Mouse (Mus musculus) stomach, postnatal 0 days (tissue): ENCODE measurements around the gene Tspan18. TPM values are rescaled to one million over a fixed set of nuclear protein-coding genes. Genes with fewer than 3 reads are reported as not detected.

Experiments
- ATAC-seq: fragments of 200-750 bp; cut with Nextera tagmentation; 2 replicates; pipeline ENCODE4 v1.8.0; 2017; ENCODE audit not compliant: low FRiP score, low TSS enrichment
- DNase-seq: peaks from one replicate; pipeline ENCODE4 v3.0.0-alpha.2; 2016; ENCODE audit warnings: low spot score
- H3K27ac ChIP-seq: fragments of 300-500 bp; sonication (generic); replicated peaks from 2 replicates; pipeline ENCODE4 v1.5.1; 2014; ENCODE audit warnings: mild to moderate bottlenecking, control low read depth
- H3K27me3 ChIP-seq: fragments of 300-500 bp; sonication (generic); 2 replicates; pipeline ENCODE4 v1.6.1; 2014; ENCODE audit warnings: low read length; ENCODE audit not compliant: control insufficient read depth, insufficient read depth
- H3K36me3 ChIP-seq: fragments of 300-500 bp; sonication (generic); 2 replicates; pipeline ENCODE4 v1.6.1; 2014; ENCODE audit warnings: low read length, mixed read lengths; ENCODE audit not compliant: control insufficient read depth, insufficient read depth
- H3K4me1 ChIP-seq: fragments of 300-500 bp; sonication (generic); replicated peaks from 2 replicates; pipeline ENCODE4 v1.6.1; 2014; ENCODE audit warnings: antibody characterized with exemption; ENCODE audit not compliant: control insufficient read depth, insufficient read depth
- H3K4me2 ChIP-seq: fragments of 300-500 bp; sonication (generic); replicated peaks from 2 replicates; pipeline ENCODE4 v1.6.1; 2014; ENCODE audit warnings: low read depth, mild to moderate bottlenecking, control low read depth, moderate library complexity
- H3K4me3 ChIP-seq: fragments of 300-500 bp; sonication (generic); 2 replicates; pipeline ENCODE4 v1.5.1; 2014; ENCODE audit warnings: low read depth, low read length, control low read depth
- H3K9ac ChIP-seq: fragments of 300-500 bp; sonication (generic); 2 replicates; pipeline ENCODE4 v1.6.1; 2014; ENCODE audit warnings: mild to moderate bottlenecking, low read length, control low read depth, mixed read lengths
- H3K9me3 ChIP-seq: fragments of 300-500 bp; sonication (generic); 2 replicates; pipeline ENCODE4 v1.6.1; 2016; ENCODE audit warnings: low read length; ENCODE audit not compliant: control insufficient read depth
- CTCF ChIP-seq: IDR thresholded peaks from 2 replicates; pipeline ENCODE4 v1.5.1; 2016; ENCODE audit warnings: antibody characterized with exemption, low read depth, mild to moderate bottlenecking, moderate library complexity
- EP300 ChIP-seq: optimal IDR thresholded peaks from 2 replicates; pipeline ENCODE3; 2016; ENCODE audit warnings: antibody characterized with exemption
- WGBS: fragments of 180-500 bp; shearing (Covaris S2); extraction: QIAGEN DNeasy Blood & Tissue Kit; methylation state at CpG from one replicate; pipeline ENCODE4 v1.1.7; 2014; 5-methylcytosine and 5-hydroxymethylcytosine counted together
- polyA plus RNA-seq: library from polyadenylated mRNA; unstranded; fragments of >200 nt; fragmentation: Nextera tagmentation; extraction: Ambion mirVana; gene quantifications from 2 replicates; pipeline ENCODE4 v1.2.1, GENCODE M21; 2015

The Tspan18 gene
- polyA plus RNA-seq, 1 experiment from 2014 or later = 8.7 TPM

DNA sequence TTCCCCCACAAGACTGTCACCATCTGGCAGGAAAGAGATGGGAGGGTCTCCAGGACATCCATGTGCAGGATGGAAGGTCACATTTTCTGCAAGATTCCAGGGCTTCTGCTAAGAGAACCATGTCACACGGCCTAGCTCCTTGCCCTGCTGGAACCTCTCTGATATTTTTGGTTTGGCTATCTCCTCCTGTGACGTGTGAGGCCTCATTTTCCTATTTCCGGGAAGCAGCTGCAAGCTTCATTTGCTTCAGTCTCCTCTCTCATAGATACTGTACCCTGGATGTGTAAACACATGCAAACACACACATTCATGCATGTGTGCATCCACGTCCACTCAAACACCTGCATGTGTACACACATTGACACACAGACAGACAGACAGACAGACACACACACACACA lies 171.5 kb downstream of the Tspan18 start:
- 49% methylated on average over 4 of the region's 4 CpGs for WGBS
- Histone ChIP-seq H3K27ac (no peak overlapping the region), H3K27me3 (no peaks in the 10 kb centered on the region), H3K9ac (no peak overlapping the region), H3K9me3 (no peaks in the 10 kb centered on the region), H3K4me1 (0 out of 2 replicates have a peak, but pooled peaks cover 2% of the 10 kb centered on the region), H3K36me3 (no peaks in the 10 kb centered on the region), H3K4me3 (no peak overlapping the region), H3K4me2 (no peak overlapping the region)
- DNase-seq (no peak), ATAC-seq (no peak)
- TF ChIP-seq EP300 = no peak
- no peak for TF ChIP-seq CTCF

- TF ChIP-seq CTCF (no peak), EP300 (no peak)
- ATAC-seq (no peak), DNase-seq (no peak)
- H3K4me1 ChIP-seq = 0 out of 2 replicates have a peak, but pooled peaks cover 2% of the 10 kb centered on the region
- no peaks in the 10 kb centered on the region for H3K36me3 ChIP-seq
- H3K4me3 ChIP-seq = no peak overlapping the region
- no peak overlapping the region for H3K4me2 ChIP-seq
- H3K27me3 ChIP-seq = no peaks in the 10 kb centered on the region
- no peaks in the 10 kb centered on the region for H3K9me3 ChIP-seq
- WGBS = 76% methylated on average over 7 of the region's 7 CpGs
- H3K9ac ChIP-seq = no peak overlapping the region
- H3K27ac ChIP-seq = no peak overlapping the region
Measured at GRCm38 (mm10) chr2:93161914-93162664, 172.2 kb downstream of the Tspan18 start.

GRCm38 (mm10) chr2:93160467-93161035 lies 173.8 kb downstream of the Tspan18 start:
- 0 out of 2 replicates have a peak, but pooled peaks cover 2% of the 10 kb centered on the region for H3K4me1 ChIP-seq
- H3K9me3 ChIP-seq = no peaks in the 10 kb centered on the region
- TF ChIP-seq CTCF (no peak), EP300 (no peak)
- no peak overlapping the region for H3K9ac ChIP-seq
- 86% methylated on average over 4 of the region's 4 CpGs for WGBS
- H3K27me3 ChIP-seq = no peaks in the 10 kb centered on the region
- no peak overlapping the region for H3K4me2 ChIP-seq
- ATAC-seq (no peak), DNase-seq (no peak)
- H3K36me3 ChIP-seq = no peaks in the 10 kb centered on the region
- no peak overlapping the region for H3K27ac ChIP-seq
- H3K4me3 ChIP-seq = no peak overlapping the region

DNA sequence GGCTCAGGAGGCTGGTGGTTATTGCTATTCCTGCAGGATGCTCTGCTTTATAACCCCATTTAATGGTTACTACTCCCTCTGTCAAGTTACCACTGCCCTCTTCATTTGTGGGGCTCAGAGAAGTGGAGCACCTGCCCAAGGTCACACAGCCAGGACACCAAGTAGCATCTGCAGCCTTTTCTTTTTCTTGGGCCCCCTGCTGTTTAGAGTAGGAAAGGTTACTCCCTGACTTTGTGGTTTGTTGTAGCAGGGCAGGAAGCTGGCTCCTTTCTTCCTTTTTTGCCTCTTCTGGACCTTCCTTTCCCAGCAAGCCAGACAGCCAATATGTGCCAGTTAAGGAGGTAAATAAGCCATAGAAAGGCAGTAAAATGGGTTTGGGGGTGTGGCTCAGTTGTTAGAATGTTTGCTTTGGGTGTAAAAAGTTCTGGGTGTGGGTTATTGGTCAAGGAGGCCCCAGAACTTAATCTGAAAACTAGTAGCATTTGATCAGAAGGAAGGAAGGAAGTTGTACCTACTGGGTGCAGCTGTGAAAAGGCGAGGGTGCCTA lies 179.7 kb downstream of the Tspan18 start:
- no peaks in the 10 kb centered on the region for H3K9me3 ChIP-seq
- H3K27me3 ChIP-seq = no peaks in the 10 kb centered on the region
- peak; percentile 53 for ATAC-seq
- WGBS = 74% methylated on average over 1 of the region's 1 CpGs
- peak; percentile 41 for DNase-seq
- H3K4me2 ChIP-seq = no peak overlapping the region
- H3K4me1 ChIP-seq = no peaks in the 10 kb centered on the region
- H3K36me3 ChIP-seq = no peaks in the 10 kb centered on the region
- no peak overlapping the region for H3K4me3 ChIP-seq
- peak; percentile 43; the same call in 1 of the 2 replicates for TF ChIP-seq CTCF
- no peak for TF ChIP-seq EP300
- H3K9ac ChIP-seq = no peak overlapping the region
- H3K27ac ChIP-seq = no peak overlapping the region

DNA sequence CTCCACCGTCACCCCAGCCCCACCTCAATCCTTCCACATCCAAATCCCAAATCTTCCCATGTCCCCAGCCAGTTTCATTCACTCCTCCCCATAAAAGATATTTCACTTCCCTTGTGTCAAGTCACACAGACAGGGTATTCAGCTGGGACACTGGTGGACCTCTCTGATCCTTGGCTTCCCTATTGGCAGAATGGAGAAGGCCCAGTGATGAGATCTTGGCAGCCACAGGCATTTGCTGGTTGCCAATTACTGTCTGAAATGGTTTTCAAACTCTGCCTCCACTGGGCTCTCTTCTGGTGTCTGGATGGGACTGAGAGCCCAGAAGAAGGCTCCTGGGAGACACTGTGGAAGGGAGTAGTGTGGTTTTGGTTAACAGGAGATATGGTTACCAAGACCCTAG lies 180.5 kb downstream of the Tspan18 start:
- TF ChIP-seq CTCF (no peak), EP300 (no peak)
- no peak overlapping the region for H3K9ac ChIP-seq
- no peak for DNase-seq
- H3K4me2 ChIP-seq = no peak overlapping the region
- H3K4me3 ChIP-seq = no peak overlapping the region
- H3K27me3 ChIP-seq = no peaks in the 10 kb centered on the region
- no peaks in the 10 kb centered on the region for H3K9me3 ChIP-seq
- no peaks in the 10 kb centered on the region for H3K4me1 ChIP-seq
- H3K36me3 ChIP-seq = no peaks in the 10 kb centered on the region
- ATAC-seq = no peak
- H3K27ac ChIP-seq = no peak overlapping the region
- WGBS = 96% methylated on average over 1 of the region's 1 CpGs

DNA sequence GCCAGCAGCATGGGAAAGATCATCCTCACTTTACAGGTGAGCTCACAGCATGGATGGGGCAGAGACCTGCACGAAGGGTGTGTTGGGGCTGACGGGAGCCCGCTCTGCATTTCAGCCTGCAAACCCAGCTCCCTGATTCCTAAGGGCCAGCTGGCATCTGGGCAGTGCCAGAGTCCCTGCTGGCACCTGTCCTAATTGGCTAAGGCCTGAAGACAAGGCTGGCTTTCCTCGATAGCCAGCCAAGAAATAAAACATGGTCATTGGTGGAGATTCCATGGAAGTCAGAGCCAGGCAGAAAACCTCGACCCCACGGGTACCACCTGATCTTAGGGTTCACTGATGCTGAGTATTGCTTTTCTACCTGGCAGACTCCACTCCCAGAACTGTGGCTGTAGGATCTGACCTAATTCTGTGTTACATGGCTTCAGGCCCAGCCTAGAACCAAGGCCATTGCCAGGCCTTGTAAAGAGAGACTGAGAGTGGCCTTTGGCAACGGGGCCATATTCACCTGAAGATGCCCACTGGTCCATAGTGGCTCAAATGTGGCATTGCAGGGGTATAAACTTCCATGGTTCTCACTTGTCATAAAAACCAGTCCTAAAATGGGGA lies 181.3 kb downstream of the Tspan18 start:
- no peaks in the 10 kb centered on the region for H3K27me3 ChIP-seq
- no peaks in the 10 kb centered on the region for H3K4me1 ChIP-seq
- TF ChIP-seq CTCF = no peak
- TF ChIP-seq EP300 = no peak
- no peak overlapping the region for H3K4me2 ChIP-seq
- no peak overlapping the region for H3K27ac ChIP-seq
- 82% methylated on average over 7 of the region's 7 CpGs for WGBS
- H3K9me3 ChIP-seq = no peaks in the 10 kb centered on the region
- H3K36me3 ChIP-seq = no peaks in the 10 kb centered on the region
- DNase-seq (no peak), ATAC-seq (no peak)
- no peak overlapping the region for H3K9ac ChIP-seq
- H3K4me3 ChIP-seq = no peak overlapping the region
